Mouse (Mus musculus) liver, embryonic 11.5 days (tissue): ENCODE results near the gene Serpine1. TPM values are rescaled to one million over a fixed set of nuclear protein-coding genes. Genes with fewer than 3 reads are reported as not detected.

Experiments
- ATAC-seq: fragments of 200-750 bp; cut with Nextera tagmentation; replicated peaks from 2 replicates; pipeline ENCODE4 v1.8.0; 2017; ENCODE audit warnings: moderate number of reproducible peaks, mild to moderate bottlenecking, moderate TSS enrichment, moderate library complexity; ENCODE audit not compliant: low FRiP score
- DNase-seq: peaks from one replicate; pipeline ENCODE4 v3.0.0-alpha.2; 2017; ENCODE audit warnings: low spot score
- H3K27ac ChIP-seq: fragments of 300-500 bp; sonication (generic); 2 replicates; pipeline ENCODE4 v1.5.1; 2014; ENCODE audit warnings: mild to moderate bottlenecking, low read depth, low read length, control low read depth
- H3K27me3 ChIP-seq: fragments of 300-500 bp; sonication (generic); replicated peaks from 2 replicates; pipeline ENCODE4 v1.6.1; 2014; ENCODE audit warnings: low read length, mixed read lengths; ENCODE audit not compliant: control insufficient read depth, insufficient read depth
- H3K36me3 ChIP-seq: fragments of 300-500 bp; sonication (generic); 2 replicates; pipeline ENCODE4 v1.6.1; 2014; ENCODE audit warnings: mild to moderate bottlenecking, low read length, moderate library complexity, mixed read lengths; ENCODE audit not compliant: control insufficient read depth, insufficient read depth
- H3K4me1 ChIP-seq: fragments of 300-500 bp; sonication (generic); replicated peaks from 2 replicates; pipeline ENCODE4 v1.6.1; 2014; ENCODE audit warnings: low read length, mixed read lengths; ENCODE audit not compliant: control insufficient read depth, insufficient read depth
- H3K4me2 ChIP-seq: fragments of 300-500 bp; sonication (generic); 2 replicates; pipeline ENCODE4 v1.6.1; 2014; ENCODE audit warnings: mild to moderate bottlenecking, control low read depth, moderate library complexity
- H3K4me3 ChIP-seq: fragments of 300-500 bp; sonication (generic); 2 replicates; pipeline ENCODE4 v1.5.1; 2014; ENCODE audit warnings: low read depth, low read length, control low read depth
- H3K9ac ChIP-seq: fragments of 300-500 bp; sonication (generic); 2 replicates; pipeline ENCODE4 v1.6.1; 2014; ENCODE audit warnings: low read depth, low read length, control low read depth
- H3K9me3 ChIP-seq: fragments of 300-500 bp; sonication (generic); 2 replicates; pipeline ENCODE4 v1.6.1; 2016; ENCODE audit warnings: low read length, inconsistent platforms, mixed read lengths; ENCODE audit not compliant: control insufficient read depth
- WGBS: fragments of 180-500 bp; shearing (Covaris S2); extraction: QIAGEN DNeasy Blood & Tissue Kit; methylation state at CpG from one replicate; pipeline ENCODE4 v1.1.7; 2014; 5-methylcytosine and 5-hydroxymethylcytosine counted together
- polyA plus RNA-seq: library from polyadenylated mRNA; unstranded; fragments of >200 nt; fragmentation: Nextera tagmentation; extraction: Ambion mirVana; gene quantifications from 2 replicates; pipeline ENCODE4 v1.2.1, GENCODE M21; 2014

The Serpine1 gene
- polyA plus RNA-seq, 1 experiment from 2014 or later: 0.15 TPM

- peaks cover 25% of the 10 kb centered on the region for H3K36me3 ChIP-seq
- H3K27ac ChIP-seq: no peak overlapping the region
- 75% methylated on average over 5 of the region's 5 CpGs for WGBS
- peaks cover 39% of the 10 kb centered on the region for H3K9me3 ChIP-seq
- no peak overlapping the region for H3K9ac ChIP-seq
- ATAC-seq (no peak), DNase-seq (no peak)
- H3K4me1 ChIP-seq: peaks cover 9% of the 10 kb centered on the region
- no peaks in the 10 kb centered on the region for H3K27me3 ChIP-seq
- no peak overlapping the region for H3K4me3 ChIP-seq
- H3K4me2 ChIP-seq: no peak overlapping the region
Observed at GRCm38 (mm10) chr5:137111542-137112408, 39.7 kb upstream of the Serpine1 start.

DNA sequence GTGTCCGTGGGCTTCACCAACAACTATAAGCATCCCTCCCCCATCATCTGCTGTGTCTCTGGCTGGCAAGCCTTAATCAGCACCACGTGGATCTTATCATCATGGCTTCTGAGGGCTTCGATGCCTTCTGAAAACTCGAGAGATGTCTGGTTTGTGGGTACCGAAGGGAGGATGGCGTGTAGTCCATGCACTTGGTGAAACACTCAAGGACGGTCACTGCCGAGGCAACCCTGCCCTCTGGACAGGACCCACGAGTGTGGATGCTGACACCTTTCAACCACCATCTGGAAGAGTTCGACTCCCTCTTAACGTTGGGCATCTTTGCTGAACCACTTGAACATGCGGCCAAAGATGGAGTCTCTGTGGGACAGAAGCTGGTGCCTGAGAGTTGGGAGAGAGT is 38.8 kb upstream of the Serpine1 start:
- H3K36me3 ChIP-seq: peaks cover 25% of the 10 kb centered on the region

GRCm38 (mm10) chr5:137109941-137110593 is 38.0 kb upstream of the Serpine1 start:
- Histone ChIP-seq H3K4me1 (peaks cover 4% of the 10 kb centered on the region), H3K36me3 (peaks cover 25% of the 10 kb centered on the region), H3K27me3 (no peaks in the 10 kb centered on the region), H3K4me2 (no peak overlapping the region), H3K9me3 (peaks cover 39% of the 10 kb centered on the region), H3K27ac (no peak overlapping the region), H3K4me3 (no peak overlapping the region), H3K9ac (no peak overlapping the region)
- 57% methylated on average over 25 of the region's 25 CpGs for WGBS
- no peak for ATAC-seq
- no peak for DNase-seq

More for the DNA sequence above, 38.8 kb upstream of the Serpine1 start:
- Histone ChIP-seq H3K4me1 (peaks cover 9% of the 10 kb centered on the region), H3K4me3 (no peak overlapping the region), H3K27me3 (no peaks in the 10 kb centered on the region), H3K27ac (no peak overlapping the region), H3K4me2 (no peak overlapping the region), H3K9me3 (peaks cover 39% of the 10 kb centered on the region), H3K9ac (no peak overlapping the region)
- no peak for ATAC-seq
- whole genome bisulfite sequencing: 86% methylated on average over 12 of the region's 12 CpGs
- no peak for DNase-seq

DNA sequence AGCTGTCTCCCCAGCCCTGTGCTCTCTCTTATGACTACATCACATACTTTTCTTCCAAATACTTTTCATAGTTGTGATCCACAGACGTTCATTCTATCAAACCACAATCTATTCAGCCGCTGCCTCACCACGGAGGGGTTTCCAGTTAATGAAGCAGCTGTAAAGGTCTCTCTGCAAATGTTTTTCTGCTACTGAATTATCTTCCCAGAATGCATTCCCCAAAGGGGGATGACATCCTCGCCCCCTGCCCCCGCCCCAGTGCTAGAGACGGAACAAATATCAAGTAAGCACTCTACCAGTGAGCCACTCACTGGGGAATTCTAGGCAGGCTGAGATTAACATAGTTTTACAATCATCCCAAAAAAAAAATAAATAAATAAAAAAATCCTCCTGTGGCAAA is 36.0 kb upstream of the Serpine1 start:
- Histone ChIP-seq H3K4me2 (no peak overlapping the region), H3K27ac (no peak overlapping the region), H3K4me1 (peaks cover 8% of the 10 kb centered on the region), H3K27me3 (no peaks in the 10 kb centered on the region), H3K9ac (no peak overlapping the region), H3K9me3 (peaks cover 19% of the 10 kb centered on the region), H3K4me3 (no peak overlapping the region), H3K36me3 (peaks cover 7% of the 10 kb centered on the region)
- DNase-seq: no peak
- no peak for ATAC-seq
- 54% methylated on average over 6 of the region's 6 CpGs for WGBS

GRCm38 (mm10) chr5:137107670-137108069 is 35.6 kb upstream of the Serpine1 start:
- peaks cover 15% of the 10 kb centered on the region for H3K9me3 ChIP-seq
- H3K4me2 ChIP-seq: no peak overlapping the region
- DNase-seq (no peak), ATAC-seq (no peak)
- WGBS: 72% methylated on average over 8 of the region's 8 CpGs
- no peaks in the 10 kb centered on the region for H3K27me3 ChIP-seq
- peaks cover 13% of the 10 kb centered on the region for H3K4me1 ChIP-seq
- peaks cover 2% of the 10 kb centered on the region for H3K36me3 ChIP-seq
- H3K4me3 ChIP-seq: no peak overlapping the region
- H3K9ac ChIP-seq: no peak overlapping the region
- H3K27ac ChIP-seq: no peak overlapping the region

GRCm38 (mm10) chr5:137107024-137107423 is 35.0 kb upstream of the Serpine1 start:
- peaks cover 17% of the 10 kb centered on the region for H3K4me1 ChIP-seq
- peak; percentile 75 for DNase-seq
- no peak overlapping the region for H3K27ac ChIP-seq
- WGBS: 4% methylated on average over 6 of the region's 6 CpGs
- H3K4me3 ChIP-seq: no peak overlapping the region
- no peak; the same call in 1 of the 2 replicates for ATAC-seq
- H3K36me3 ChIP-seq: no peaks in the 10 kb centered on the region; the same call in 1 of the 2 replicates
- H3K9ac ChIP-seq: no peak overlapping the region
- no peaks in the 10 kb centered on the region for H3K27me3 ChIP-seq
- H3K4me2 ChIP-seq: peak overlapping the region; percentile 23; the same call in 1 of the 2 replicates
- peaks cover 11% of the 10 kb centered on the region for H3K9me3 ChIP-seq

GRCm38 (mm10) chr5:137106434-137106833 is 34.4 kb upstream of the Serpine1 start:
- H3K4me2 ChIP-seq: no peak overlapping the region
- H3K9me3 ChIP-seq: peaks cover 8% of the 10 kb centered on the region; the same call in 1 of the 2 replicates
- H3K9ac ChIP-seq: no peak overlapping the region
- H3K36me3 ChIP-seq: no peaks in the 10 kb centered on the region
- H3K4me1 ChIP-seq: peaks cover 17% of the 10 kb centered on the region
- 79% methylated on average over 4 of the region's 4 CpGs for WGBS
- H3K27me3 ChIP-seq: no peaks in the 10 kb centered on the region
- H3K4me3 ChIP-seq: no peak overlapping the region
- ATAC-seq (no peak), DNase-seq (no peak)
- H3K27ac ChIP-seq: no peak overlapping the region

- ATAC-seq (no peak), DNase-seq (no peak)
- Histone ChIP-seq H3K4me3 (no peak overlapping the region), H3K27ac (peak overlapping the region; percentile 96), H3K4me1 (peaks cover 19% of the 10 kb centered on the region), H3K27me3 (no peaks in the 10 kb centered on the region), H3K4me2 (no peak overlapping the region), H3K9me3 (no peaks in the 10 kb centered on the region), H3K36me3 (no peaks in the 10 kb centered on the region), H3K9ac (peak overlapping the region; percentile 61; the same call in 1 of the 2 replicates)
- WGBS: 98% methylated on average over 2 of the region's 2 CpGs
Observed at GRCm38 (mm10) chr5:137103969-137104368, 31.9 kb upstream of the Serpine1 start.
